In genomic region chr15:84417592-84418265, GRCm38 (mm10) we compare ENCODE assay signal across 19 mouse cellular contexts. TPM values are rescaled to one million over a fixed set of nuclear protein-coding genes. Genes with fewer than 3 reads are reported as not detected.
A peak's percentile ranks its signal among the peaks of the same experiment; 100 is the strongest.
DNase-seq lines count a peak whose midpoint lies in the region; ATAC-seq and TF ChIP-seq lines count a peak whose summit lies in the region.
"Had no signal": no experiment of that assay in that cellular context is flagged by ENCODE, and none has a peak within 500 bp of the region (broad histone marks: within the 10 kb centered on the region; RNA-seq: fewer than 3 reads in every experiment).

No protein-coding gene starts in this region.

- peaks cover 7% of the 10 kb centered on the region for H3K36me3 ChIP-seq in hindbrain, embryonic 10.5 days
- no peaks in the 10 kb centered on the region for H3K36me3 ChIP-seq in midbrain, embryonic 14.5 days (ENCODE audit: control insufficient read depth, insufficient read depth, low read length)
- H3K36me3 ChIP-seq in thymus, adult 2 months (ENCODE audit: control insufficient read depth, insufficient read depth, low read length) = no peaks in the 10 kb centered on the region
- H3K36me3 ChIP-seq: limb, embryonic 15.5 days; lung, embryonic 15.5 days had no signal

- H3K4me1 ChIP-seq in hindbrain, embryonic 10.5 days (replicated peaks) = peaks cover 74% of the 10 kb centered on the region
- H3K4me1 ChIP-seq in midbrain, embryonic 14.5 days (ENCODE audit: control insufficient read depth, insufficient read depth, low read length) = peaks cover 54% of the 10 kb centered on the region
- no peaks in the 10 kb centered on the region for H3K4me1 ChIP-seq in thymus, adult 2 months (replicated peaks; ENCODE audit: control insufficient read depth, insufficient read depth, low read length)

- 15% methylated on average over 13 of the region's 13 CpGs for WGBS in hindbrain, embryonic 10.5 days
- WGBS in midbrain, embryonic 14.5 days = 3% methylated on average over 13 of the region's 13 CpGs
- 87% methylated on average over 13 of the region's 13 CpGs for WGBS in thymus, adult 2 months

- no peak overlapping the region; the same call in 1 of the 2 replicates for H3K9ac ChIP-seq in midbrain, embryonic 14.5 days (replicated peaks; ENCODE audit: low read length)
- H3K9ac ChIP-seq: limb, embryonic 15.5 days; lung, embryonic 15.5 days had no signal

- DNase-seq in testis, postnatal 14 days (ENCODE audit: low spot score) = peak; percentile 18
- DNase-seq in testis, postnatal 10 days (ENCODE audit: low spot score) = no peak
- peak; percentile 79 for DNase-seq in hindbrain, embryonic 10.5 days (ENCODE audit: low spot score)
- DNase-seq in midbrain, embryonic 14.5 days = peak; percentile 82
- DNase-seq in thymus, adult 2 months = no peak
- no peak for DNase-seq in cerebellum, adult 11-12 months
- no peak for DNase-seq in heart, postnatal 36 days
- no peak for DNase-seq in cerebellum, adult 9-11 months
- DNase-seq: adrenal gland, postnatal 14 days; cerebellum, postnatal 10 days; gastrocnemius, postnatal 36 days; heart, postnatal 10 days; layer of hippocampus, postnatal 36 days; right cerebral cortex, postnatal 25 days had no signal

- peaks cover 7% of the 10 kb centered on the region; the same call in 1 of the 2 replicates for H3K9me3 ChIP-seq in hindbrain, embryonic 10.5 days
- no peaks in the 10 kb centered on the region for H3K9me3 ChIP-seq in midbrain, embryonic 14.5 days (ENCODE audit: control insufficient read depth, low read length)
- H3K9me3 ChIP-seq: limb, embryonic 15.5 days; lung, embryonic 15.5 days had no signal

- peaks cover 84% of the 10 kb centered on the region for H3K27me3 ChIP-seq in hindbrain, embryonic 10.5 days (ENCODE audit: insufficient read depth, poor library complexity, severe bottlenecking)
- no peaks in the 10 kb centered on the region for H3K27me3 ChIP-seq in midbrain, embryonic 14.5 days (ENCODE audit: control insufficient read depth, insufficient read depth, low read length)
- H3K27me3 ChIP-seq in thymus, adult 2 months (ENCODE audit: control insufficient read depth, insufficient read depth, low read length) = no peaks in the 10 kb centered on the region
- H3K27me3 ChIP-seq: lung, embryonic 15.5 days had no signal

- peak overlapping the region; percentile 8; the same call in 1 of the 2 replicates for H3K4me2 ChIP-seq in midbrain, embryonic 14.5 days (ENCODE audit: low read length)
- H3K4me2 ChIP-seq: limb, embryonic 15.5 days; lung, embryonic 15.5 days had no signal

- peak; percentile 54 for ATAC-seq in midbrain, embryonic 14.5 days (ENCODE audit: low FRiP score, low TSS enrichment)
- ATAC-seq: Patski had no signal

- H3K27ac ChIP-seq in hindbrain, embryonic 10.5 days = peak overlapping the region; percentile 89
- H3K27ac ChIP-seq in midbrain, embryonic 14.5 days (replicated peaks; ENCODE audit: low read depth, low read length) = peak overlapping the region; percentile 89
- H3K27ac ChIP-seq in thymus, adult 2 months (ENCODE audit: control insufficient read depth, insufficient read depth, low read length) = no peak overlapping the region
- H3K27ac ChIP-seq: kidney, postnatal 0 days; limb, embryonic 15.5 days; lung, embryonic 15.5 days had no signal

- TF ChIP-seq CTCF in thymus, adult 2 months (IDR thresholded peaks at IDR 0.05; ENCODE audit: borderline replicate concordance, control insufficient read depth, extremely low read depth, insufficient read depth, low read length, poor library complexity) = no peak

- no peak for TF ChIP-seq POLR2A in thymus, adult 2 months (IDR thresholded peaks at IDR 0.05; ENCODE audit: control insufficient read depth, extremely low read depth, insufficient read depth, low read length, poor library complexity)

- intact Hi-C loops in heart, postnatal 36 days (cut with DNase I) = loop anchor here (5.0 kb wide), 1 partner anchor 120 kb away; no protein-coding TSS in a partner anchor

- H3K4me3 ChIP-seq in hindbrain, embryonic 10.5 days = peak overlapping the region; percentile 22
- no peak overlapping the region for H3K4me3 ChIP-seq in midbrain, embryonic 14.5 days (replicated peaks; ENCODE audit: low read depth, low read length)
- no peak overlapping the region for H3K4me3 ChIP-seq in thymus, adult 2 months (ENCODE audit: control insufficient read depth, insufficient read depth, low read length)
- H3K4me3 ChIP-seq: limb, embryonic 15.5 days; lung, embryonic 15.5 days had no signal

RNA-seq across cellular contexts. Expression of gene Shisal1, which starts 29.2 kb away (rescaled TPM):
- polyA plus RNA-seq in hindbrain, embryonic 10.5 days (2016; fragmentation: Nextera tagmentation; extraction: Ambion mirVana) = 4.0 and 5.2 TPM in 2 replicates
- polyA plus RNA-seq in midbrain, embryonic 14.5 days (2014; fragmentation: Nextera tagmentation; extraction: Ambion mirVana) = 16.4 and 18.0 TPM in 2 replicates
- polyA plus RNA-seq in thymus, adult 2 months (2012; rRNA removed) = 9.3 and 10.4 TPM in 2 replicates
- 1 to 10 TPM; 1.0 to 1.1 TPM for total RNA-seq in heart, postnatal 36 days (2021)
- total RNA-seq: monocyte, adult 5-6 weeks had no signal

Comparison
In these comparisons a context has a peak if more than half of its experiments do, and no peak if none do; other contexts are left out.
1. DNase-seq: peak in testis, postnatal 14 days (single experiment), hindbrain, embryonic 10.5 days (single experiment) and midbrain, embryonic 14.5 days (single experiment); none in testis, postnatal 10 days (single experiment), thymus, adult 2 months (single experiment), cerebellum, adult 11-12 months (single experiment), heart, postnatal 36 days (0 of 2) and cerebellum, adult 9-11 months (single experiment).